In genomic region chr5:117780681-117781080, GRCm38 (mm10) we compare ENCODE assay signal across 8 mouse cellular contexts. TPM values are rescaled to one million over a fixed set of nuclear protein-coding genes. Genes with fewer than 3 reads are reported as not detected.
DNase-seq lines count a peak whose midpoint lies in the region; ATAC-seq and TF ChIP-seq lines count a peak whose summit lies in the region.
"Had no signal": no experiment of that assay in that cellular context is flagged by ENCODE, and none has a peak within 500 bp of the region (broad histone marks: within the 10 kb centered on the region; RNA-seq: fewer than 3 reads in every experiment).

Gene Nos1 (plus strand): TSS chr5:117781032.

- DNase-seq in 3T3-L1 (ENCODE audit: low read depth, low spot score) (peak; percentile 12), NIH3T3 (ENCODE audit: low read depth) (peak; percentile 9)
- no peak for DNase-seq in heart, embryonic 10.5 days (ENCODE audit: low spot score)
- DNase-seq in left cerebral cortex, adult 8-10 months (ENCODE audit: low spot score in 2 of 2): no peak
- no peak for DNase-seq in T-cell, adult 2 months (ENCODE audit: low spot score)
- DNase-seq in cerebellum, postnatal 14 days: no peak
- no peak for DNase-seq in forebrain, postnatal 0 days

- peak within 1 kb of the TSS; percentile 22; the same call in 1 of the 2 replicates for H3K27ac ChIP-seq in heart, embryonic 10.5 days
- H3K27ac ChIP-seq in forebrain, postnatal 0 days (ENCODE audit: low read depth, low read length): no peak within 1 kb of the TSS
- H3K27ac ChIP-seq: heart, embryonic 13.5 days had no signal

- no peaks in the 10 kb centered on the region for H3K36me3 ChIP-seq in heart, embryonic 10.5 days
- H3K36me3 ChIP-seq in forebrain, postnatal 0 days (ENCODE audit: insufficient read depth): no peaks in the 10 kb centered on the region
- H3K36me3 ChIP-seq: heart, embryonic 13.5 days had no signal

- no peak within 1 kb of the TSS for H3K4me2 ChIP-seq in forebrain, postnatal 0 days (ENCODE audit: low read depth)
- H3K4me2 ChIP-seq: heart, embryonic 13.5 days had no signal

- H3K27me3 ChIP-seq in heart, embryonic 10.5 days (ENCODE audit: insufficient read depth, poor library complexity, severe bottlenecking): peaks cover 29% of the 10 kb centered on the region
- no peaks in the 10 kb centered on the region for H3K27me3 ChIP-seq in forebrain, postnatal 0 days (ENCODE audit: insufficient read depth, low read length)

- 19% methylated on average over 9 of the region's 10 CpGs for WGBS in heart, embryonic 10.5 days
- WGBS in forebrain, postnatal 0 days: 30% methylated on average over 9 of the region's 10 CpGs

- ATAC-seq in forebrain, postnatal 0 days: no peak

- peak within 1 kb of the TSS; percentile 13; the same call in 1 of the 2 replicates for H3K4me3 ChIP-seq in heart, embryonic 10.5 days
- H3K4me3 ChIP-seq in forebrain, postnatal 0 days (ENCODE audit: low read depth, low read length): no peak within 1 kb of the TSS
- H3K4me3 ChIP-seq: heart, embryonic 13.5 days had no signal

- TF ChIP-seq CTCF in forebrain, postnatal 0 days (IDR thresholded peaks at IDR 0.05; ENCODE audit: low read depth): no peak

- H3K4me1 ChIP-seq in heart, embryonic 10.5 days: peaks cover 10% of the 10 kb centered on the region
- H3K4me1 ChIP-seq in forebrain, postnatal 0 days (ENCODE audit: insufficient read depth): no peaks in the 10 kb centered on the region
- H3K4me1 ChIP-seq: heart, embryonic 13.5 days had no signal

- no peak within 1 kb of the TSS for H3K9ac ChIP-seq in forebrain, postnatal 0 days
- H3K9ac ChIP-seq: heart, embryonic 13.5 days had no signal

- no peaks in the 10 kb centered on the region for H3K9me3 ChIP-seq in heart, embryonic 10.5 days
- no peaks in the 10 kb centered on the region for H3K9me3 ChIP-seq in forebrain, postnatal 0 days (ENCODE audit: low read length)
- H3K9me3 ChIP-seq: heart, embryonic 13.5 days had no signal

RNA-seq across cellular contexts. Expression of gene Nos1, which starts in this region (rescaled TPM):
- 0.01 and 0.06 TPM in 2 replicates for polyA plus RNA-seq in heart, embryonic 10.5 days (2016; fragmentation: Nextera tagmentation; extraction: Ambion mirVana)
- total RNA-seq in left cerebral cortex, adult 8-10 months (2022): 10 to 100 TPM; 33.3 to 38.5 (median 34.3) TPM
- 16.9 and 18.1 TPM in 2 replicates for total RNA-seq in forebrain, postnatal 0 days (2014; rRNA removed)
- 3.8 and 4.1 TPM in 2 replicates for polyA plus RNA-seq in forebrain, postnatal 0 days (2015; fragmentation: Nextera tagmentation; extraction: Ambion mirVana)

Comparison
In these comparisons a context has a peak if more than half of its experiments do, and no peak if none do; other contexts are left out.
1. DNase-seq: peak in 3T3-L1 (single experiment) and NIH3T3 (single experiment); none in heart, embryonic 10.5 days (single experiment), left cerebral cortex, adult 8-10 months (0 of 2), T-cell, adult 2 months (single experiment), cerebellum, postnatal 14 days (0 of 2) and forebrain, postnatal 0 days (single experiment).